In the genomic region with DNA sequence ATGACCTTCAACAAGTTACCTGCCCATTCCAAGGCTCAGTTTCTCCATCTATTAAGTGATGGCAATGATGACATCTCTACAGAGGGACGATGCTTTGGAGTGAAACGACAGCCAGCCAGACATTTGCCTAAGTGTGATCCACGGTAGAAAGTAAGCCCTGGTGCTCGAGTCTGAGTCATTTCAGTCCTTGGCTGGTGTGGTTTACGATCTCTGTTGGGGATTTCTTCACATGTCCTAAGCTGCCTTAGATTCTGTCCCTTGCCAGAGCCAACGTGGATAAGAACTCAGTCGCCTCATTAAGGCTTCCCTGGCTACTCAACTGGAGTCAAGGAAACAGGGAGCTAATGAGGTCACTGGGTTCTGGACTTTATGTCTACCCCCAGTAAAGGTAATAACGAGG, we compare ENCODE assay signal across 8 mouse cellular contexts.
"Had no signal": no experiment of that assay in that cellular context is flagged by ENCODE, and none has a peak within 500 bp of the region (broad histone marks: within the 10 kb centered on the region; RNA-seq: fewer than 3 reads in every experiment).

No protein-coding gene starts in this region.

- DNase-seq: kidney, adult 9 months; kidney, postnatal 14 days; layer of hippocampus, postnatal 36 days; liver, postnatal 0 days; right cerebral cortex, adult 18-20 months; right cerebral cortex, postnatal 25 days; spleen, adult 18-20 months; thymus, postnatal 25 days had no signal
